Mouse (Mus musculus): ENCODE results near the gene Prrx1. TPM values are rescaled to one million over a fixed set of nuclear protein-coding genes. Genes with fewer than 3 reads are reported as not detected.

Gene Prrx1
- total RNA-seq, 2 experiments from 2014 or later, result 0.42 TPM; not detected in 1

DNA sequence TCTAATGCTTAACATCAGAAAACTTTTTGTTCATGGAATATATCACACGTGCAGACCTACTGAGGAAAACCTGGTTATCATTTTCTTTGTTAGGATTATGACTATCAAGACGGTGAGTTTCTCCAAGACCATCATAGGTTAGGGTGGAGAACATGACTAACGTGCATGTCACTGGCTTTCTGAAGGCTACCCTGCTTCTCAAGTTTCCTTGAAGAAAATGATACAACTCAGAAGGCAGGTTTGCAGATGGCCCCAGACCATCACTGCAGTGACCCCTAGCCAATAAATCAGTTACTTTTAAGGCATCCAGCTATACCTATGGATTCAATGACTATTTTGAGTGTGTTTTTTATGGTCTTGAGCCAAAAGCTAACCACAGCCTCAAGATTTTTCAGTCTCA, 38.6 kb downstream of the Prrx1 start:
- ATAC-seq (replicated peaks; ENCODE audit: low FRiP score, poor library complexity, severe bottlenecking), result no peak

DNA sequence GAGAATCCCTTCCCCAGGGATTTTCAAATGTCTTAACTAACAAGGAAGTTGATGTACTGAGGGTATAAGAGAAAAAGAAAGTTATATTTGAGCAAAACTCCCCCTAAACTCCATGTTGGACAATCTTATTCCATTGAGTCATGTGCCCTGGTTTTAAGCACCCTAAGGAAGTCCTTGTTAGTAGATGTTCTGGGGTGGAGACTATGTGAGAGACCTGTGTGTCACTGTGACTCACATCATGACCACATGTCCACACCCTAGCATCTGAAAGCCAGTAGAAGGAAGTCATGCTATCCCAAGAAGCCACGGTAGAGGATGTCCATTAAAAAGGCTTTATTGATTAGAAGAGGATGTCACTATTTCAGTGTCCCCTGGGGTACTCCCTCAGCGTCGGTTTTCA, 40.4 kb downstream of the Prrx1 start:
- ATAC-seq (replicated peaks; ENCODE audit: low FRiP score, poor library complexity, severe bottlenecking), result no peak

DNA sequence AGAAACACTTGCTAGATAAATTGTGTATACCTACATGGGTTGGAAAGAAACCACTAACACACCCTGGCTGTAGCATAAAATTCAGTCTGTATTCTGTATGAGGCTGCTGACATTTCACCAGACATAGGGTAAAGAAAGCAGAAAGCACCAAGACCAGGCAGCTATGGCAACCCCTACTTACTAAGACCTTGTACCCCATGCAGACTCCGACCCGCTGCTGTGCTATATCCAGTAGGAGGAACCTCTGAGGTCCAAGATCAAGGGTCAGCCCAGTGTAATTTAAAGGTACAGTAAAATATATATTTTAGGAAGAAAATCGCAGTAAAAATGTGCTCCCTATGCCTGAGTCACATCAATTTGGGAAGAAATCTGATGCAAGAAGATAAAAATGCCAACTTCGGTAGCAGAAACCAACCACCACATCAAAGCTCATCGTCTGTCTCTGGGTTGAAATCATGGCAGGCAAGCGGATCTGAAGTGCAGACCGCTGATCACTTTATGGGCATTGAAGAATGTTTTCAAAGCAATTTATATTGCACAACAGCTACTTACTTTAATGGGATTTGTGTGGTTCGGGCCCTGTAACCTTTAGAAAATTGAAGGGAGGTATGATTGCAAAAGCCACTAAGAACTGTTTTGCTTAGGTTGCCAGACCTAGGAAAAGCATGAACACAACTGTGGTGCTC, 46.5 kb downstream of the Prrx1 start:
- ATAC-seq (replicated peaks; ENCODE audit: low FRiP score, poor library complexity, severe bottlenecking), result no peak

DNA sequence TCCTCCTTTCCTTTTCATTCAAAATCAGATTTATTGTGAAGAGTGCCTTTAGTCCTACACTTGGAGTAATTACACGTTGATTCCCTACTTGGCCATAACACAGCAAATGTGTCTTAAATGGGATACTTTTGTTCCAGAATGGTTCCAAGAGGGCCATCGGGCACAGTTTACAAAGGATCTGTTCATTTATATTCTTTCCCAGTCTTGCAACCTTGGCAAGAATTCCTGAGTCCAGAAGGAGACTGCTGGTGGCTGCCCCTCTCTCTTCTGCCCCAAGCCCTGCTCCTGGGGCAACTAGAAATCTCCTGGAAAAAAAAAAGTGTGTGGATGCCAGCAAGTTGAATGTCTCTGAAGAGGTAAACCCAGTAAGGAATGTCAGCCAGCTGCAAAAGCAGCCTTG, 56.2 kb downstream of the Prrx1 start:
- ATAC-seq (replicated peaks; ENCODE audit: low FRiP score, poor library complexity, severe bottlenecking), result no peak

DNA sequence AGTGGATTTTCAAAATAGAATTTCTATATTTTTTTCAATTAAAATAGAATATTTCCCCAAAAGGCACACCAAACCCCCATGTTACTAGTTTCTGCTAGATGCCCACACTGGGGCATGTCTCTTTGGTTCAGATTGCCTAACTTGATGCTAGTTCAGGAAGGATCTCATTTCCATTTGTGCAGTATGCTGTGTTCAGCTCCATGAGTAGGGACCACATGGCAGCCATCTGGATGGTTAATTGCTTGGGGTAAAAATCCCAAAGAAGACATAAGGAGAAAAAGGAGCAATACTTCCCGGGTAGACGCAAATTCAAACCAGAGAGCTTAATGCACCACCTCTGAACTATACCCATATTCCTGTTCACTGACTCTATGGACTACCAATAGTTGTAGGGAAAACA, 57.6 kb downstream of the Prrx1 start:
- ATAC-seq (replicated peaks; ENCODE audit: low FRiP score, poor library complexity, severe bottlenecking), result no peak

DNA sequence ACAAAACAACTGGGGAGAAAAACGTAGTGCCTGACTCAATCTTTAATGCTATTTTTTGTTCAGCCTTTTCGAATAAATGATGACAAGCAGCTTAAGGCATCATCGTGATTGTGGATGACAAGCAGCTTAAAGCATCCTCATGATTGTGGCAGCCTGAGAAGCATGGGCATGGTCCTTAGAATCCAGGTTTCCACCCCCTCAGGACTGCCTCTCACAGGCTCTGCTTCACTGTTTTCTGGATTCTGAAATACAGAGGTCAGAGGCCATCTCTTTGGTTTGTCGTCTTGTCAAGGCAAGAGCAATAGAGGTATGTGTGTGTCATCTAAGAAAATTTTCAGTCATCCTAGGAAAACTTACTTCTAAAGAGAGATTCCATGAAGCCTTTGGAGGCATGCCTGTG, 60.7 kb downstream of the Prrx1 start:
- no peak for ATAC-seq (replicated peaks; ENCODE audit: low FRiP score, poor library complexity, severe bottlenecking)

DNA sequence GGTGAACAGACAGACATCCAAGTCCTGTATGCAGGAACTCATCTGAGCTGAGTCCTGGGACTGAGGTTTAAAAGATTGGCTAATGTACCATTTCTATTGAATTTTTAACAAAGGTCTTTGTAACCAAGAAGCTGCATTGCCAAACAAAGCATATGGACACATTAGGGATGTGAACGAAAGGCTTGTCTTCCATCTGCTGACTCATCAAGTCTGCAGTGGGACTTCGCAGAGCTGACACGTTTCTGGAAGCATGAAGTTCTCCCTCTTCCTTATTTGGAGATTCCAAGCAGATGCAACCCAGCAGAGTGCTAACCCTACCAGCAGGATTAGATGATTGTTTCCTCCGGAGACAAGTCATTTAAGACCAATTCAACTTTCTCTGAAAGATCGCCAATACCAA, 61.2 kb downstream of the Prrx1 start:
- ATAC-seq (replicated peaks; ENCODE audit: low FRiP score, poor library complexity, severe bottlenecking), result no peak

DNA sequence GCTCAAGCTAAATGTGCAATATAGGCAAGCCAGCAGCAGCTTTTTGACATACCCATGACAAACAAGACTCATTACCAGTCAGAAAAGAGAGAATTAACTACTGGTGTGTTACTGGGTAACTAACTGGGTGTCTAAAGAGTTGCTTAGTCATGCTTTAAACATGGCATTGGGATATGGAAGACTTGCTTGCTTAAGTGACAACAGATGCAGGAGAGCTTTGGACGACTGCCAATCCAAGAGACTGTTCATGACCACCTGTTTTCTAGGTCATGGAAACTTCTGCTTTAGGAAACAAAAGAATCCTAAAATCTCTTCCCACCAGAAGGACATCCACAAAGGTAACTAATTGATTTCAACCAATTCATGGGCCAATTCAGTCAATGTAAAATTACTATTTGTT, 61.7 kb downstream of the Prrx1 start:
- ATAC-seq (replicated peaks; ENCODE audit: low FRiP score, poor library complexity, severe bottlenecking), result no peak

DNA sequence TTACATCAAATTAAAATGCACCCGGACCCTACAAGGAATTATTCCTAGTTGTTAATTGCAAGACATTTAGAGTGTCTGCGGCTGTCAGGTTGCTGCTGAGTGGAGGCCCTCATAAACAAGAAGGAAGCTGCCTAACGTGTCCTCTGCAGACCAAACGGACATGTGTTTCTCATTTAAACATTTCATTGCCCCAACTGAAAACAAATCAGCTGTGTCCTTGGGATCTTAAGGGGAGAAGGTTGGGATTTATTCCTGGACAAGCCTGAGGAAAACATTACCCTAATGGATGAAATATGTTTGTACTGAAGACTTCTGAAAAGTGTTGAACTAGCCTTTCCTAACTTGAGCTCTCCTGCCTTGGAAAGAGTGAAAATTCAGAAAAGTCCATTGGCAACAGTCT, 74.6 kb downstream of the Prrx1 start:
- ATAC-seq (replicated peaks; ENCODE audit: low FRiP score, poor library complexity, severe bottlenecking), result no peak

DNA sequence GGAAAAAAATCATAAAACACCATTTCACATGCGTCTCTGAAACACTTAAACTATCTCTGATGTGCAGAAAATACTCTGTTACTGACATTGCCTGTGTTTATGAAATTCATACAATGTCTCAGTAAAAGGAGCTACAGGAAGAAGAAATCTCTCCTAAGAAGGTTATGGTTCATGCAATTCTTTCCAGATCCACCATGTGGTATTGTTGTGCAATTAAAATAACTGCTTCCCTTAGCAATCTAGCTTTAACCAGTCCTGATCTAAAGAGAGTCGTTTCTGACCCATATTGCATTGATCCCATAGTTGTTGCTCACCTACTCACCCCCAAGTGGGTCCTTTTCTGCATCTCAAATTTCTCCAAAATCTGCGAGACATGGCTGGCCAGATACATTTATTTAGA, 82.3 kb downstream of the Prrx1 start:
- ATAC-seq (replicated peaks; ENCODE audit: low FRiP score, poor library complexity, severe bottlenecking), result no peak

DNA sequence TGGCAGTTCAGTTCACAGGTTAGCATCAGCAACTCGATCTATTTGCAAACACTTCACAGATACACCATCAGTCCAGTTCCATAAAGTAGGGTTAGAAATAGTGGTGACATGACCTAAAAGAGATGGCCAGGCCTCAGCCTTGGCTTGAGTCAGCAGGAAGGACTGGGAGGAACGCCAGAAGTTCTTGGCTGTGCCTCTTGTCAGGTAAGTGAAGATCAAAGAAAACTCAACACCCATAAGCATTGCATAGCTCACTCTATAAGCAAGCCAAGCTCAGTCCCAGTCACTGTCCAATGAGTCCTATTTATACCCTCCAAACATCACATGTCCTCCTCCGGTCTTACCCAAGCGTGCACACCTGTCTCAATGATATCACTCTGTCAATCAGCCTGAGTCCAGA, 87.2 kb downstream of the Prrx1 start:
- ATAC-seq (replicated peaks; ENCODE audit: low FRiP score, poor library complexity, severe bottlenecking), result no peak

DNA sequence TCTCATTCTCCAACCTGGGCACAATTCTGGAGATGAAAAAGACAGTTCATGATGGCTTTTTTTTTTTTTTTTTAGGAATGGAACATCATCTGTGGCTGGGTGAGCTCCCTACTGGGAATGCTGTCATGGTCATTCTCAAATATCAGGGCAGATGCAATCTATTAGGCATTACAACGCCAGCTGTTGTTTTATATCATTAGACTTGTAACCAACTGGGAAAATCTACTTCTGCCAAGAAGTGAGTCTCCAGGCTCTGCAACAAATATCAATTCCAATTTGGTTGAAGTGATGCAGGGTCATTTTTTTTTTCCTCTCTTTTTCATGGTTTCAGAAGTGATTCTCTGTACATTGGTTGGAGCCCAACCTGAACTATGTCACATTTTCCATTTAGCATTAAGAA, 91.7 kb downstream of the Prrx1 start:
- no peak for ATAC-seq (replicated peaks; ENCODE audit: low FRiP score, poor library complexity, severe bottlenecking)

DNA sequence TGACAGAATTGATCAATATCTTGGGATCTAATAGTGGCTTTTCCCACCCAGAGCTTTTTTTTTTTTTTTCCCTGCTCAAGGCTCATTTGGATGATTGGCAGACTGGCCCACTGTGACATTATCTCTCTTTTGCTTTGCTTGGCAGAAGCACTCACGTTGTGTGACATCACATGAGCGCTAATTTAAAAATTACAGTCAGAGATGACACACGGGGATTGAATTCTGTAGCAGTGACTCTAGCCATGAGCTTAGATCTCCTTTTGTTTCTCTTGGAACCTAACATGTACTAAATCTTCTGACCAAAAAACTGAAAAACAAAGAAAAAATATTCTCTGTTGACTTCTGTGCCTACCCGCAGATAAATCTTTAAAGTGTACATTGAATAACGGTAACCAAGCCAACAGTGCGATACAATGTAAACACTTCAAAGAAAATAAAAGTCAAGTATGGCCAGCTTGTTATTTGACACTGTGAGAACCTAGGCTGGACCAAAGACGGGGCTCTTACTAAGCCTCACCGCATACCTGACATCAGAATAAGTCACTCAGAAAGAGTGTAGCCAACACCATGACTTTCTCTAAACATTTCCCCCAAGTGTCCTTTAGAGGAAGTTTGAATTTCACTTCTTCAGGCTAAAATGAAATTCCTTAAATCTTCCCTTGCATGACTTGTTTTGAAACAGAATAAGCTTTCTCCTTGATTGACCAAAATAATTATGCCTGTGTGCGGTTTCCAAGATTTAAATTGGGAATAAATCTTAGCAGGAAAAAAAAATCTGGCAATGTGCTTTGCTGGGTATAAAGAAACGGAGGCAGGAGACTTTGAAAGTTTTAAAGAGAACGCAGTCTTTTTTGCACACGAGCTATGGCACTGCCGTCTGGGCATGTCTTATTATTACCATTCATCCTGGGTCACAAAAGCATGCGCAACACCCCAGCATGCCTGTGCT, 104.3 kb downstream of the Prrx1 start:
- ATAC-seq (replicated peaks; ENCODE audit: low FRiP score, poor library complexity, severe bottlenecking), result no peak

DNA sequence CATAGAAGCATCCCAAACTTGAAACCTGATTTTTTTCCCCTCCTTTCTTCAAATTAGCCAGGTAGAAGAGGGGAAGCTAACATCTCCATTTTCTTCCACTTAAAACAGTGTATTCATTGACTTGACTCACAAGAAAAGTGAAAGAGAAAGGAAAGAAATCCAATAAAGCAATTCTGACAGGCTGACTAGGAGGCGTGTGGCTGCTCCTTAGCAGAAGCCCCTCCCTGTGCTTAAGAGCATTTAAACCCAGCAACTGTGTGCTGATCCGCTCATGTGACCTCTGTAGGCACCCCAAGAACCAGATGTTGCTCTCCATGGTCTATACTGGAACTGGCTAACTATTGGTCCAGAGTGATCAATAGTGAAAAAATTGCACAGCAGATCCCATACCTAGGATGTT, 114.7 kb downstream of the Prrx1 start:
- no peak for ATAC-seq (replicated peaks; ENCODE audit: low FRiP score, poor library complexity, severe bottlenecking)

DNA sequence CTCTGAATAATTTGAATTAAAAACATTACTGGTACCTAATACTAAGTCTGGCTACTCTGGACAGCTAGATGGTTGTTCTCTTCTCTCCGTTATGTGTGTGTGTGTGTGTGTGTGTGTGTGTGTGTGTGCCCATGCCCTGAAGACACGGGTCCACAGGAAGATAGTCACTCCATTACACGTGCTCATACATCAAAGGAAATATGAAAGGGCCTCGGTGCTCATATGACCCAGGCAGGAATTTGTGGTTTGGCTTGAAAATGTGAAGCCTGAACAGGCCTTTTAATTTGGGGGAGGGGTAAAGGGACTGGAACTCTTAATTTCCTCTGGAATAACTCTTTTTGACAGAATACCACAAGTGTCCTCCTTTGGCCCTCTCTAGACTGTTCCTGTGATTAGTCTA, 115.5 kb downstream of the Prrx1 start:
- ATAC-seq (replicated peaks; ENCODE audit: low FRiP score, poor library complexity, severe bottlenecking), result no peak

Other genes with a start within 250 kb of the Prrx1 start
- gene Mroh9, start 228.0 kb downstream of the Prrx1 start, total RNA-seq (2015; ENCODE audit: low replicate concordance), result not detected in 2 replicates
- not detected in 2 replicates for gene Mroh9, start 228.0 kb downstream of the Prrx1 start, total RNA-seq (2017; ENCODE audit: low replicate concordance)
- gene Gorab, start 90.0 kb upstream of the Prrx1 start, total RNA-seq (2015; ENCODE audit: low replicate concordance), result 5.4 TPM in 2 replicates
- 4.7 and 5.2 TPM in 2 replicates for gene Gorab, start 90.0 kb upstream of the Prrx1 start, total RNA-seq (2017; ENCODE audit: low replicate concordance)

Measured in erythroid progenitor cell, adult 5-6 weeks (primary cell).